Mouse (Mus musculus): ENCODE data around the gene Acsl4. TPM values are rescaled to one million over a fixed set of nuclear protein-coding genes. Genes with fewer than 3 reads are reported as not detected.

Gene Acsl4
- total and polyA plus RNA-seq, 2 experiments from 2014 or later, result 21.9 to 33.4 TPM

DNA sequence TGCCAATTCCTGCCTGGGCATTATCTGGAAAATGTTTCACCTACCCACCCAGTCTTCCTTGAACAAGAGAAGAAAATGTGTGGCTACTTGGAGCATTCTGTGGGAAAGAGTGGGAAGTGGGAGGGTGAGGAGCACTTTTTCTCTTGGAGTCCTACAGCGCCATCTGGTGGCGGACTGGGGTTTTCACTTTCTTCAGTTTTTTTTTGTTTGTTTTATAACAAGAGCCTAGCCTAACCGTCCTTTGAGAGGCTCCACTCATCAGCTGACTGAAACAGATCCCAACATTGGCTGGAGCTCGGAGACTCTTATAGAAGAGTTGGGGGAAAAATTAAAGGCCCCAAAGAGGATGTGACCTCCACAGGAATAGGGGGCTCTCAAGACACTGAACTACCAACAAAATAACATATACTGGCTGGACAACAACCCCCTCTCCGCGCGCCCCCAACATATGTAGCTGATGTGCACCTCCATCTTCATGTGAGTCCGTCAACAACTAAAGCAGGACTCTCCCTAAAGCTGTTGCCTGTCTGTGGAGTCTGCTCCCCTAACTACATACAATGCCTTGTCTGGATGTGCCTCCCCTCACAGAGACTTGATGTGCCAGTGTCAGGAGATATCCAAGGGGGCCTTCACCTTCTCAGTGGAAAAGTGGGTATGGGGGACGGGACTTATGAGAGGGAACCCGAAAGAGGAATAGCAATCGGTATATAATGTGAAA is 75.9 kb downstream of the Acsl4 start:
- no peak overlapping the region for H3K4me3 ChIP-seq (ENCODE audit: low read depth, low read length)
- H3K36me3 ChIP-seq (ENCODE audit: insufficient read depth), result no peaks in the 10 kb centered on the region
- WGBS, result 54% methylated on average over 11 of the region's 11 CpGs
- H3K27ac ChIP-seq (ENCODE audit: low read depth, low read length), result no peak overlapping the region
- DNase-seq (peak; percentile 85), ATAC-seq (peak; percentile 85)
- no peaks in the 10 kb centered on the region for H3K9me3 ChIP-seq (ENCODE audit: low read length)
- peak; percentile 73 for TF ChIP-seq CTCF (IDR thresholded peaks at IDR 0.05; ENCODE audit: low read depth)
- H3K4me1 ChIP-seq (ENCODE audit: insufficient read depth), result no peaks in the 10 kb centered on the region
- H3K27me3 ChIP-seq (ENCODE audit: insufficient read depth, low read length), result no peaks in the 10 kb centered on the region
- H3K4me2 ChIP-seq (ENCODE audit: low read depth), result peak overlapping the region; percentile 27; the same call in 1 of the 2 replicates
- H3K9ac ChIP-seq, result no peak overlapping the region

DNA sequence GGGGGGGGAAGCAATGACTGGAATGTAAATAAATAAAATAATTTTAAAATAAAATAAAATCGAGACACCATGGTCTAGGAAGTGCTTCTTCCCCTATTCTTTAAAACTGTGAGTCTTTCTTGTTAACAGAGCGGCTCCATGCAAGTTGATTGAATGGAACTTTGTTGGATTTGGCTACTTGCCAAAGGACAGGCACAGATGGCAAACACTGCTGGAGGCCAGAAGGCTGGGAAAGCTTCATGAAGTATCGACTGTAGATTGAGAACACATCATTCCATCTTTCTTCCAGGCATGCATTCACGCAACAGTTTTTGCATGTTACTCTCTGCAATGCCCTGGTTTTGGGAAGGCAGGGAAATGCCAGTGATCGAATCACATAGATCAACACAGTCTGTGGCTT is 79.9 kb downstream of the Acsl4 start:
- ATAC-seq (no peak; the same call in 1 of the 2 replicates), DNase-seq (peak; percentile 43)
- TF ChIP-seq CTCF (IDR thresholded peaks at IDR 0.05; ENCODE audit: low read depth), result no peak

GRCm38 (mm10) chrX:142305869-142306581 is 84.3 kb downstream of the Acsl4 start, which contains the start of gene Kcne1l:
Gene Kcne1l, minus strand, starts transcription at chrX:142306294.
- peak within 1 kb of the TSS; percentile 38 for H3K4me2 ChIP-seq (ENCODE audit: low read depth)
- H3K36me3 ChIP-seq (ENCODE audit: insufficient read depth), result no peaks in the 10 kb centered on the region
- no peak for TF ChIP-seq CTCF (IDR thresholded peaks at IDR 0.05; ENCODE audit: low read depth)
- DNase-seq (peak; percentile 22), ATAC-seq (peak; percentile 69)
- WGBS, result 35% methylated on average over 31 of the region's 33 CpGs
- no peaks in the 10 kb centered on the region for H3K4me1 ChIP-seq (ENCODE audit: insufficient read depth)
- H3K9me3 ChIP-seq (ENCODE audit: low read length), result no peaks in the 10 kb centered on the region
- H3K27me3 ChIP-seq (ENCODE audit: insufficient read depth, low read length), result no peaks in the 10 kb centered on the region
- H3K4me3 ChIP-seq (ENCODE audit: low read depth, low read length), result peak within 1 kb of the TSS; percentile 11; the same call in 1 of the 2 replicates
- H3K9ac ChIP-seq, result 0 out of 2 replicates have a peak within 1 kb of the TSS, but pooled peaks have one; percentile 10
- H3K27ac ChIP-seq (ENCODE audit: low read depth, low read length), result 0 out of 2 replicates have a peak within 1 kb of the TSS, but pooled peaks have one; percentile 35

More for the DNA sequence above, 79.9 kb downstream of the Acsl4 start:
- Histone ChIP-seq H3K4me1 (ENCODE audit: insufficient read depth) (no peaks in the 10 kb centered on the region), H3K27me3 (ENCODE audit: insufficient read depth, low read length) (no peaks in the 10 kb centered on the region), H3K36me3 (ENCODE audit: insufficient read depth) (no peaks in the 10 kb centered on the region), H3K9me3 (ENCODE audit: low read length) (no peaks in the 10 kb centered on the region), H3K27ac (ENCODE audit: low read depth, low read length) (no peak overlapping the region), H3K4me2 (ENCODE audit: low read depth) (no peak overlapping the region), H3K9ac (no peak overlapping the region), H3K4me3 (ENCODE audit: low read depth, low read length) (no peak overlapping the region)
- WGBS, result 40% methylated on average over 5 of the region's 5 CpGs

DNA sequence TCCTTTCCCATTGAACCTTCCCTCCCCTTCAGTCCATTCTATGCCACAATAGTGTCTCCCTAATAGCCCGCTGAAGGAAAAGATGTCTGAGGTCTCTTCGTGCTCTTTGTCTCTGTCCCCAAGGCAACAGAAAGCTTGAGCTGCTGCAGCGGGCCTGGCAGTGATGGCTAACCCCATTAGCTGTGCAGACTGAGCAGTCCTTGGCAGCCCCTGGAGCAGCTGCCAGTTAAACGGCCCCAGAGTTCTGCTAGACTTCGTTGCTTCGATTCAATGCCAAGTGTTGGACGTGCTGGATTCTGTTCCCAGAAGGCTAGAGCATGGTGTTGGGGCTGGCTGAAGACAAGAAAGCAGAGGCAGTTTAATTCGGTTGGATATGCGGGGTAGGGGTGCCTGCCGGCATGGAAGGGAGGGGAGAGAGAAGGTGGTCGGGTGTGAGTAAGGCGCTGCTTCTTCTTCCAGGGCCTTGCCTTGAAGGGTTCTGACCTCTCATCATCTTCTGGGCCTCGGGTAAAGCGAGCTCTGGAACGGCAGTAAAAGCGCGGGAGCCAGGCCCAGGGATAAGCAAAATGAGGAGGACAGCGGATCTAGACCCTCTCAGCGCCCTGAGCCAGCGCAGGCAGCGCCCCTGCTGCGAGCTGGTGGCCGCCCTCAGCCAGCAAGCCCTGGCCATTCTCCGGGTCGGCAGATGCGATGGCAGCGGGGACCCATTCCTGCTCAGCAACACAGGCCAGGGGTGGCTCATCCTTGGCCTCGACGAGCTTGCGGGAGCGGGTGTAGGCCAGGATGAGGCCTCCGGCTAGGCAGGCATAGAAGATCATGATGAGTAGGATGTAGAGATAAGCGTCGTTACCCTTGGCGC is 85.1 kb downstream of the Acsl4 start:
- peak overlapping the region; percentile 11; the same call in 1 of the 2 replicates for H3K4me3 ChIP-seq (ENCODE audit: low read depth, low read length)
- ATAC-seq (peak; percentile 91), DNase-seq (peak; percentile 67)
- H3K36me3 ChIP-seq (ENCODE audit: insufficient read depth), result no peaks in the 10 kb centered on the region
- H3K4me2 ChIP-seq (ENCODE audit: low read depth), result peak overlapping the region; percentile 38
- 41% methylated on average over 34 of the region's 35 CpGs for WGBS
- H3K4me1 ChIP-seq (ENCODE audit: insufficient read depth), result no peaks in the 10 kb centered on the region
- H3K9me3 ChIP-seq (ENCODE audit: low read length), result no peaks in the 10 kb centered on the region
- no peak for TF ChIP-seq CTCF (IDR thresholded peaks at IDR 0.05; ENCODE audit: low read depth)
- 0 out of 2 replicates have a peak overlapping the region, but pooled peaks have one; percentile 35 for H3K27ac ChIP-seq (ENCODE audit: low read depth, low read length)
- H3K9ac ChIP-seq, result 0 out of 2 replicates have a peak overlapping the region, but pooled peaks have one; percentile 10
- no peaks in the 10 kb centered on the region for H3K27me3 ChIP-seq (ENCODE audit: insufficient read depth, low read length)

- Histone ChIP-seq H3K27me3 (ENCODE audit: insufficient read depth, low read length) (no peaks in the 10 kb centered on the region), H3K4me3 (ENCODE audit: low read depth, low read length) (no peak overlapping the region), H3K4me1 (ENCODE audit: insufficient read depth) (no peaks in the 10 kb centered on the region), H3K9ac (no peak overlapping the region), H3K9me3 (ENCODE audit: low read length) (no peaks in the 10 kb centered on the region), H3K27ac (ENCODE audit: low read depth, low read length) (no peak overlapping the region), H3K36me3 (ENCODE audit: insufficient read depth) (no peaks in the 10 kb centered on the region), H3K4me2 (ENCODE audit: low read depth) (no peak overlapping the region)
- DNase-seq (no peak), ATAC-seq (no peak)
- no peak for TF ChIP-seq CTCF (IDR thresholded peaks at IDR 0.05; ENCODE audit: low read depth)
These were observed 85.7 kb downstream of the Acsl4 start for GRCm38 (mm10) chrX:142304592-142304991.

DNA sequence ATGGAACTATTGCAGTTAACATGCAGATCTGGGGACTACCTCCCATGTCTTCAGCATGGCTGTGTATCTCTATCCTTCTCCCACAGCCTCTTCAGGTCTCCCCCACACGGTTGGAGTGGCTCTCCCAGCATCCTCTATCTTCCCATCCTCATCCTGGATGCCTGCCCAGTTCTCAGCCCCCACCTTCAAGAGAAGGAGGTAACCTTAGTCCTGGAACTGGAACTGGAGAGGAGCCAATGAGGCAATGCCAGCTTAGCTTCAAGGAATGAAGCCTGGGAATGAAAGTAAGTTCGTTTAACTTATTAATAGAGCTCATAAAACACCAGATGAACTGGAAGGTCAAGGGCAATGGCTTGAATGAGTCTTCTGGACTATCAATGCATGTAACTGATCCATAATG is 86.9 kb downstream of the Acsl4 start:
- Histone ChIP-seq H3K36me3 (ENCODE audit: insufficient read depth) (no peaks in the 10 kb centered on the region), H3K9me3 (ENCODE audit: low read length) (no peaks in the 10 kb centered on the region), H3K4me1 (ENCODE audit: insufficient read depth) (no peaks in the 10 kb centered on the region), H3K27ac (ENCODE audit: low read depth, low read length) (no peak overlapping the region), H3K9ac (no peak overlapping the region), H3K27me3 (ENCODE audit: insufficient read depth, low read length) (no peaks in the 10 kb centered on the region), H3K4me3 (ENCODE audit: low read depth, low read length) (no peak overlapping the region), H3K4me2 (ENCODE audit: low read depth) (no peak overlapping the region)
- DNase-seq, result no peak
- no peak for ATAC-seq
- WGBS, result 35% methylated on average over 2 of the region's 2 CpGs
- TF ChIP-seq CTCF (IDR thresholded peaks at IDR 0.05; ENCODE audit: low read depth), result no peak

Measured in forebrain, postnatal 0 days (tissue).